Mouse (Mus musculus): ENCODE data around the gene Tmc4. TPM values are rescaled to one million over a fixed set of nuclear protein-coding genes. Genes with fewer than 3 reads are reported as not detected.
A peak's percentile ranks its signal among the peaks of the same experiment; 100 is the strongest.

The Tmc4 gene
- total and polyA plus RNA-seq, 3 experiments, result 9.3 to 18.2 (median 12.5) TPM

DNA sequence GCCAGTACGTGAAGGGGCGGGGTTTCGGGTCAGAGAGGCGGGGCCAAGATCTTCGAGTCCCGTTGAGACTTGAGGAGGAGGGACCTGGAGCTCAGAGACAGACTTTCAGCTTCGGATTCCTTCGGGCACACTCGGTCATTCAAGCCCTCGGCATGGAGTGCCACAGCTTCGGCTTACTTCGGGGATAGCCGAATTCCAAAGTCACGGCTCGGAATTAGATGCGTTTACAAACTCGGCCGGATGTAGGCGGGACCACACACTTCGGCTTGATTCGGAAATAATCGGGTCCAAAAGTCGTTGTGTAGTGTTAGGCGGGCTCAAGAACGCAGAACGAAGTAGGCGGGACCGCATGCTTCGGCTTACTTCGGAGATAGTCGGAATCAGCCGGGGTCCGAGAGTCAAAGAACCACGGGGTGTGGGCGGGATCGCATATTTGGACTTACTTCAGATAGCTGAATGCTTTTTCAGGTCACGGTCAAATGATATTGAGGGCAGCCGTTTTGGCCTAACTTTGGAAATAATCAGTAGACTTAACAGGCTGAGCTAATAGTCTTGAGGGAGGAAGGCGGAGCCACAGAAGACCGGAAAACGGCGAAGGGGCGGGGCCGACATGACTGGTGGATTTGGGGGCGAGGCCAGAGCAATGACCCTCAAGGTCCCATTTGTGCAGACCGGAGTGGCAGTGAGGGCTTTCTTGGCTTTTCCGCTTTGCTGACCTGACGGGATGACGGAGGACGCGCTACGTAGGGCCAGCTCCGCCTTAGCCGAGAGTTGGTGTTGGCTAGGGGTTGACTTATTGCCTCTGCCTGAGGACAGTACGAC is 15.8 kb upstream of the Tmc4 start, which contains the start of gene Mboat7:
TSS of gene Mboat7 (minus strand) at position 537 of the 822 bp plus-strand sequence.
- peak; percentile 98 for DNase-seq

DNA sequence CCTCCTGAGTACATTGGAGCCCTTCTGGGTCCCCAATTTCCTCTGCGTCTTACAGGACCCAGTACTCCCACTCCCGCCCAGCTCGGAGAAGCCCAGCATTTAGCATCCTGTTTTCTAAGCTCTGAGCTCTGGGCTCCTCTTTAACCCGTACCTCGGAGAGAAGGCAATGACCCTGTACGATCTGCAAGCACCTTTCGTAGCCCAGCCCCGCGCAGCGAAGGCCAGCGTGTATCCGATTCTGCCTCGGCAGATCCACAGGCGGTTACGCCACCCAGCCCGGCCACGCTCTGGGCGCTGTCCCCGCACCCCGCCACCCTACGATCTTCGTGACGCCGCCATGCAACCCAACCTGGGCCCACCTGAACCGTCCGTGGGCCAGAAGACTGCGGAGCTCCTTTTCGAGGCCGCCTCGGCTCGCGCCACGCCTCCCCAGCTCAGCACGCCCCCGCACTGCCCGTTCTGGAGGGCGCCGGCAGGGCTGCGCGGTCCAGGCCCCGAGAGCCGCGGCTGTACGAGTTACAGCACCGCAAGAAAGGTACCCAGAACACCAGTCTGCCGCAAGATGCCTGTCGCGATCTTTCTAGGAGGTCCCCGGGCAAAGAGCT is 15.1 kb upstream of the Tmc4 start, which contains the start of gene Tsen34:
TSS of gene Tsen34 (plus strand) at position 482 of the 605 bp plus-strand sequence.
- DNase-seq, result no peak

DNA sequence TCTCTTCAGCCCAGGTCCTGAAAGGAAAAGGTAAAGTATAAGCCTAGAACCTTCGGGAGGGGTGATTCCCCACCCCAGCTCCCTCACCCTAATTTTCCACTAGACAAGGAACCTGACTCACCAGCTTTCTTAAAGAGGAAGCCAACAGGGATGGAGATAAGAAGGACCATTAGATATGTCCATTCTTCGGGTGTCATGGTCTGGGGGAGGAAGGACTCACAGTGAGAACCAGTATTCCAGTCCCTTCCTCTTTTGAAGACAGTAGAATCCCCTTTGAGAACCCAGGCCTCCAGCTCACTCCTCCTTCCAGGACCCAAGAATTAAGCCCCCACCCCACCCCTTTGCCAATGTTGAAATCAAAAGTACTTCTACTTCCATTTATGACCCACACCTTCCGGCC is 14.6 kb upstream of the Tmc4 start:
- no peak for DNase-seq

DNA sequence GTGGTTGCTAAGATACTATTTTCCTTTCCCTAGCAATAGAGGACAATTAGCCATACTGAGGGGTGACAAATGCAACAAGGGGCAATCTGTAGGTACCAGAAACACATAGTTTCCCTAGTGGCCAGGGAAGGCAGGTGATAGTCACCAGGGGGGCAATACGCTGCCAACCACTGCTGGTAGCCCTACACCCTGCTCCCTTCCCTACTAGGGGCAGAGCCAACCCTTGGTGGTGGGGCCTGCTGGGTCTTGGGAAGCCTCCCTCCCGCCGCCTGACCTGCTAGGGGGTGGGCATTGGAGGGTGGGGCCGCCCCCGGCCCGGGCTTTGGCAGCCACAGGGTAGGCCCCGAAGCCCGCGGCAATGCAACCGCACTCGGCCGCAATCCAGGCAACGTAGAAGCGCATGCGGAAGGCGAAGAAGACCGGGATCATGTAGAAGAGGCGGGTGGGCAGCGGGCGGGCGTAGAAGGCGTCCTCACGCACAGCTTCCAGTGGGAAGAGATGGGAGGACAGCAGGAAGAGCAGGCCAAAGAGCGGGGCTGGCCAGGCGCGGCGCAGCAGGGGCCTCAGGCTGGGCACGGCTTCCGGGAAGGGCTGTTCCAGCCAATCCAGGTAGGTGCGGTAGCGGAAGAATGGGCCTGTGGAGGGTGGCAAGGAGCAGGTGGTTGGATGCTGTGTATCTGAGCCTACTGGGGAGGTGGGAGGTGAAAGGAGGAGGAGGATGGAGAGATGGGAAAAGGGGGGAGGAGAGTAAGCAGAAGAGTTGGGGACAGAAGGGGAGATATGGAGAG is 8.2 kb upstream of the Tmc4 start:
- no peak for DNase-seq

DNA sequence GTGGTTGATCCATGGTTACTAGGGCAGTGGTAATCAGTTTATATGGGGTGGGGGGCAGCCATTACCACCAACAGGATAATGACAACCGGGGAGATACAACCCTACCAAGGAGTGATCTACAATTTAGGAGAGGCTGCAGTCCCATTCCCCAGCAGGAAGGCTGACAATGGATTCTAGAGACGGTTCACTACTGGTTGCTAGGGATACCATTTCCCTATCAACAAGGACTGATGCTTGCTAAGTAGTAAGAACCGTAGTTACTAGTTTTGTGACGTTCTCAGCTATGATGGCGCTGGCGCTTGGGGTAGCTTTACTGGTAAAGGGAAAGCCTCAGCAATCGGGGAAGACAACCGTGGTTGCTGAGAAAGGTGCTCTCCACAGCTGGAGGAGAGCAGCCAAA is 7.3 kb upstream of the Tmc4 start:
- no peak for DNase-seq

DNA sequence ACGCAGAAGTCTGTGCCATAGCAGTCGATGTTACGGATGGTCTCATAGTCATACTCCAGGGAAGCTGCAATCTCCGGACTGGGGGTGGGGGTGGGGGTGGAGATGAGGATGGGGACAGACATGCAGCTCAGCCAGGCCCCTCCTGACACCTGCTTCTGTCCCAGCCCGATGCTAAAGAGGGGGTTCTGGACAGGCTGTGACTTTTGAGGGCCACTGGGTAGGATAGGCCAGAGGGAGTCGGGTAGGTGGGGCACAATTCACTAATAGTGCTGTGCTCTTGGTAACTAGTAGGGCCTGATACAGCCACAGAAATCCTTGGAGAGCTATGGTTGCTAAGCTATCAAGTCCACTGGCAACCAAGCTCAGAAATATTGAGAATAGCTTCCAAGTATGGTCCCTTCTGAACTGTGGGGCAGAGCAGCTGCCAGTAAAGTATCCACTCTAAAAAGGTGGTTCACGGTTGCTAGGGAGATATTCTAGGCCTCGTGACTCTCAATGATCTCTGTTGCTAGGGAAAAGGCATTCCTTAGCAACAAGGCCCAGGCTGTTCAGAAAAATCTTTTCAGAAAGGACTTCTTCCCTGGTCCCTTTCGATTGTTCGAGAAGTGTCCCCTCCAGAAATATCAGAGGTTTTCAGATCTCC is 6.7 kb upstream of the Tmc4 start:
- no peak for DNase-seq

DNA sequence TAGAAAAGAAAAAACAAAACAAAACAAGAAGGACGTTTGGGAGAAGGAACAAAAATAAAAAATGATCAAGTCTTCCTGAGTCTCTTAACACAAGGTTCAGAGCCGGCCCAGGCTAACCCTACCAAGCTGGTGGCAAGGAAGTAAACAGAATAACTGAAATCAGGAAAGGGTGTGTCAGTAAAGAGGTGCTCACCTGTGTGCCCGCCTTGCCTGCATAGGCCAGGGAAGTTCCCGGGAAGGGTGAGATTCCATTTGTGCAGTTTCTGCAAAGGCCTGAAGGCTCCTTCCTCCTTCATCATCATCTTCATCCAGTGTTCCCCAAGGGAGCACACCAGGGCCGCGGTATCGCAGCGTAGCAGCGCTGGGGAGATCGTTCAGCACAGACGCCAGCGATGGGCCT is 982 bp downstream of the Tmc4 start:
- DNase-seq, result no peak

DNA sequence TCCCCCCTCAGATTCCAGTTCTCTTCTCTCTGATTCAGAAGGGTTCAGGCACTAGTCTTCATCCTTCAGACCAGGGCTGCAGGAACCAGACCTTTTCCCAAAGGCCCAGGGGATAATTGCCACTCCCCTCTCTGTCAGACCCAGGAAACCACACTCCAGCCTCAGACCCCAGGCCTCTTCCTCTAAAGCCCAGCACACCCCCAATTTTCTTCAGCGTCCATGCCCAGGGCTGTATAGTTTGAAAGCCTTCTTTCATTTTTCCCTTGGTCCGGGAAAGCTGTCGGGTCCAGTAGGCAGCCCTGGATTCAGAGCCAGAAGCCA is 2.2 kb downstream of the Tmc4 start:
- no peak for DNase-seq

DNA sequence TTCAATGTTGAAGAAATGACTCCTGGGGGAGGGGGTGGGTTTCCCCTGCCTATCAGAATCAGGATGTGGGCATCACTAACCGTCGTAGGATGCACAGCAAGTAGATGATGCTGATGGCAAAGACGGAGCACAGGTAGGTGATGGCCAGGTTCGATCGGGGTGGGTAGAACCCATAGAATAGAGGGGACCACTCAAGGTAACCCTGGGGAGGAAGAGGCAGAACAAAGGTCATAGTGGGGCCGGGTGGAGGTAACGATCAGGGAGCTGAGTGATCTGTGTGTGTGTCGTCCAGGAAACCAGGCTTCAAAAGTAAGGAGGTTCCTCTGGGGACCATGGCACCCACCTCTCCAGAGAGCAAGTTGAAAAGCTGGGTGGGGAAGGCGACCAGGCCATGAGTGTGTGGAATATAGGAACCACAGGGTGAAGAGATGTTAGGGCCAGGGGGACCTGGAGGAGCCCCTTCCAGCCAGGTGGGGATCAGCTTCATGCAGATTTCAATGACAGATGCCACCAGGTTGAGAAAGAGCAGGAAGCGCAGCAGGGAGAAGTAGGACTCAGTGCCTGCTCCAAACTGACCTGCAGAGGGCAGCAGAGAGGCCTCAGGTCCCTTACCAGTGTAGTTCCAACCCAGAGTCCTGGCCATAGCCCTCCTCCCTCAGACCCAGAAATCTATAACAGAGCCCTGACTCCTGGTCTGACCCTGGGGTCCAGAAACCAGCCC is 2.7 kb downstream of the Tmc4 start:
- DNase-seq, result peak; percentile 82

DNA sequence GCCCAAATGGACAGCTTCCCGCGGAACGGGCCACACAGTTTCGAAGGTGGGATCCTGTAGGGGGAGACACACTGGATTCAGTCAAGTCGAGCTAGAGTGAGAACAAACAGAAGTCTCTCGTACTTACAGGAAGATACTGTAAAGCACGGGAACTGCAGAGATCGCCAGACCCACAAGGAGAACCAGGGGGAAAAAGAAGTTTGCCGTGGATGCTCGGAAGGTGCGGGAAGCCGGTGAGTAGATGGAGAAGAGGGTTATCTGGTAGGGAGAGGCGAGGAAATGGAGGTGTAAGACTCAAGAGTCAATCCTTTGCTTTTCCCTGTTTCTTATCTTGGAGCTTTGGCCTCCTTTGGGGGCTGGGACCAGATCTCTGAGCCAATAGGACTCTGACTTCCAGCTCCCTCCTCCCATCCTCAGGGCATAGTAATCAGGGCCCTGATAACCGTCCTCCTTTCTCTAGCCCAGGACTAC is 10.4 kb downstream of the Tmc4 start:
- peak; percentile 57 for DNase-seq

DNA sequence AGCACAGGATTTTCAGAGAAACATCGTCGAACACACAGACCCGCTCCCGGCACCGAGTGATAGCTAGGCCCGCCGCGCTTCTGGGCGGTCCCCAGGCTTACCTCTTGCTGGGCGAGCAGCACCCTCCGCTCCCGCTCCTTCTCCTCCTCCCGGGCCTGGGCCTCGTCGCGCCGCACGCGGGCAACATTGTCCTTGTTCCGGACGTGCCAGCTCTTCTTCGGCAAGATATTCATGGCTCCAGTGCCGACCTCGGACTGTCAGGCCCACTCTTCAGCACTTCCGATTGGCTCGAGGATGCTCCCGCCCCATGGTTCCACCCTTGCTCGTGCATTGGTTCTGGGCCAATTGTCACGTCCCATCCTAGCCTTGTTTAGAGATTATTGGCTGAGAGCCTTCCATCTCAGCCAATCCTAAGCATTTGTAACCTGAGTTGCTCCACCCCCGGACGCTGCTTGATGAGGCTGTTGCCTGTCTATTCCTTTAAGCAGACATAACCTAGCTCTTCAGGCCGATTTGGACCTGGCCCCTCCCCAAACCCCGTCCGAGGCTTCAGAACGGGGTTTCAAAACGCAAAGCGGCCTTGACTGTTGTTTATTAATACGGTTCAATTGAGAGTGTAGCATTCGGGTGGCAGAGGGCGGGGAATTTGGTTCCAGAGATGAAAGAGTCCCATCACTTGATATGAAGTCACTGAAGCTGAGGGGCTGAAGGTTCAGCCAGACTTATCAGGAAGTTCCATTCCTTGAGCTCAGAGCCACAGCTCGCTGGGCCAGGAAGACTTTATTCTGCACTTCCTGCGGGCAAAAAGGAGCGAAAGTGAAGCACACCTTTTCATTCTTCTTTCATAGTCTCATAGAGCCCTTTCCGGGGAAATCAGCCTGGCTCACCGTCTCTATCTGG is 11.9 kb downstream of the Tmc4 start, which contains the start of gene Leng1:
TSS of gene Leng1 (minus strand) at position 626 of the 900 bp plus-strand sequence.
- peak; percentile 98 for DNase-seq

DNA sequence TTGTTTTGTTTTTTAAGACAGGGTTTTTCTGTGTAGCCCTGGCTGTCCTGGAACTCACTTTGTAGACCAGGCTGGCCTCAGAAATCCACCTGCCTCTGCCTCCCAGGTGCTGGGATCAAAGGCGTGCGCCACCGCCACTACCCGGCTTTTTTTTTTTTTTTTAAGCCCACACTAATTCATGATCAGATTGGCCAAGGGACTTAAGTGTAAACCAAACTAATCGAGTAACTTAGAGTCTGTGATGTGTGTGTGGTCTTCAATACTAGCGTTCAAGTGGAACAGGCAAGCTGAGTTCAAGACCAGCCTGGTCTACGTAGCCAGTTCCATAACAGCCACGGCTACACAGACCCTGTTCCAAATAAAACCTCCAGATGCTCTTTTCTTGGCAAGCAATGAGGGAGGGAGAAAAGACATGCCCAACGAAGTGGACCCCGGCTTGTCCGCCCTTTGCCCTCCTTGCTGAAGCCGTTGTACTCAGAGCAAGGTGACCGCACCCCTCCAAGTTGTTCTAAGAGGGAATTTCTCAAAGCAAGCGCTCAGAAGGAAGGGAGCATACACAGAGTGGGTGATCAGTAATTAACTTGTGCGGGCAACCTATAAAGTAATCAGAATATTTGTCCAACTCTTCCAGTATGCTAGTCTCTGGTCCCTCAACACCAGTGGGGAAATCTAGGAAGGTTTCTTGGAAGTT is 12.7 kb downstream of the Tmc4 start:
- DNase-seq, result no peak

DNA sequence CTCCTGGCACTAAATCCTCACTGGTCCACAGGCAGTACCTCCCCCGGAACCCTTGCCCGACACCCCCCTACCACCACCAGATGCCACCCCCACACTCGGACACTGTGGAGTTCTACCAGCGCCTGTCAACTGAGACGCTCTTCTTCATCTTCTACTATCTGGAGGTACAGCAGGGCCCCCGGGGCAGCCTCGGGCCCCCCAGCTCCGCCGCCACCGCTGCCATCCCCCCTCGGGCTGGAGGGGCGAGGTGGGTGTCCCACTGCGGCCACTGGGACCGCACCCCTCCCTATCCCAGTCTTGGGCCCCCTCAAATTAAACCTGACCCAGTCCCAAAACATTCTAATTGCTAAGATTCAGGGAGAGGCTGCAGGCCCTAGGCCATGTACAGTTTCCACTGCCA is 18.8 kb downstream of the Tmc4 start:
- DNase-seq, result no peak

DNA sequence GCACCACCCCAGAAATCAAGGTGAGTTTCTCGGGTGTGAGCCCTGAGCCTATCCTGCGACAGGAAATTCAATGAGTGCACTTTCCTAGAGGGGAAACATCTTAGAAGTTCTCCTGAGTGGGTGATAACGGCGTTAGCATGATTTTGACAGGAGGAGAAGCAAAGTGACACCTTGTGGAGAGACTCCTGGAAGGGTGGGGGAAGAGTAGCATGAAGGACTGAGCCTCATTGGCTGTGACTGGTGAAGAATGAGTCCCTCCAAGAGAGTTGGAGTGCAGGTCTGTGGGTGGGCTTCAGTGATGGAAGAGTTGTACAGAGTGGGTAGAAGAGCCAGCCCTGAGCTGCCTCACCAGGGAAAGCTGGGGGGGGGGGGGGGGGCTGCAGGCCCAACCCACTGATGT is 20.4 kb downstream of the Tmc4 start:
- DNase-seq, result no peak

DNA sequence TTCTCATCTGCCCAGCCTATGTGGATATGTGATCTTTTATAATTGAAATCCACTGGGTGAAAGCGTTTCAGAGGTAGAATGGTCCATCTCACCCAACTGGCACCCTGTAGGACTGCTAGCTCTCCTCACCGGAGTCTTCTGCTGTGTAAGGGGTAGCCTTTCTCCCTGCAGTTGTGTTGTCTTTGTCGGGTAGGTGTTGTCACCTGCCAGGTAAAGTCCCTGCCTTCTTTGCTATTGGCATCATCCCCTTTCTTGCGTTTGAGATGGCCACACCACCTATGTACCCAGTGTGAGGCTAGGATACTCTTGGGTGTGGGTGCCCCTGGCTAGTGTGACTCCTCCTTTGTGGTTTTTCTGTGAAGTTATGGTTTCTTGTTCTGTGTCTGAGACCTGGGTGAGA is 30.7 kb downstream of the Tmc4 start:
- DNase-seq, result no peak

DNA sequence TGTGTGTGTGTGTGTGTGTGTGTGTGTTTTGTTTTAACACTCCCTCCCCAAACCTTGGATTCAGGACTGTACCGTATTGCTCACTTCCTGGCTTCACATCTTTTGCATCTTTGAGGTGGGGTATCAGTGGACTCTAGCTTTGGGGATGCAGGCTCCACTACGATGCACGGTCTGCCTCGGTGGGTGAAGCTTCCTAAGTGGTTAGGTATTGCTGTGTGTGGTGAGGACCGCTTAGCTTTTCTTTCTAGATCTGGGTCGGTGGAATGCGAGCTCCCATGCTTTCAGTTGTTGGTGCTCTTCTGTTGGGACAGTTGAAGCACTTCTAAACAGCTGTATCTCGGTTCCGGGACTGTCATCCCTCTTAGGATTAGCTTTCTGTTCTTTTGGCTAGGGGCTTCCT is 31.2 kb downstream of the Tmc4 start:
- DNase-seq, result no peak

DNA sequence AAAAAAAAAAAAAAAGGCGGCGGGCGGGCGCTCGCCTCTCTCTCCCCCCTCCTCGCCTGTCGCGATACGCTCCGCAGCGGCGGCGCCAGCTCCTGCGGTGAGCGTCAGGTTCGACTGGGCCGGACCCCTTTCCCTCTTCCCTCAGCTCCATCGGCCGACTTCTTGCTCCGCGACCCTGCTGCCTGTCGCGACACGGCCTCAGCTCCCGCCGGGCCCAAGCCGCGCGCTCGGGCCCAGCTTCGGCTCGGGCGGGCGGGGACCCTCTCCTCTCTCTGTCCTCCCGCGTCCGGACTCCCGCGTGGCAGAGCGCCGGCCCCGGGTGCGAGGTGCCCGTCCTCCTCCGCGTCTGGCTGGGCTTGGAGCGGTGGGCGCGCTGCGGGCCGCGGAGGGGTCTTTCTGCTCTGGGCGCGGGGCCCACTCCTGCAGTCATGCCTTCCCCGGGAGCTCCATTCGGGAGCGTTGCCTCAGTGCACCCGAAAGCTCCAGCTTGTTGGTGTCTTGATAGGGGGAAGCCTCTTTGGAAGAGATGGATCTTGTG is 31.8 kb downstream of the Tmc4 start:
- DNase-seq, result no peak

DNA sequence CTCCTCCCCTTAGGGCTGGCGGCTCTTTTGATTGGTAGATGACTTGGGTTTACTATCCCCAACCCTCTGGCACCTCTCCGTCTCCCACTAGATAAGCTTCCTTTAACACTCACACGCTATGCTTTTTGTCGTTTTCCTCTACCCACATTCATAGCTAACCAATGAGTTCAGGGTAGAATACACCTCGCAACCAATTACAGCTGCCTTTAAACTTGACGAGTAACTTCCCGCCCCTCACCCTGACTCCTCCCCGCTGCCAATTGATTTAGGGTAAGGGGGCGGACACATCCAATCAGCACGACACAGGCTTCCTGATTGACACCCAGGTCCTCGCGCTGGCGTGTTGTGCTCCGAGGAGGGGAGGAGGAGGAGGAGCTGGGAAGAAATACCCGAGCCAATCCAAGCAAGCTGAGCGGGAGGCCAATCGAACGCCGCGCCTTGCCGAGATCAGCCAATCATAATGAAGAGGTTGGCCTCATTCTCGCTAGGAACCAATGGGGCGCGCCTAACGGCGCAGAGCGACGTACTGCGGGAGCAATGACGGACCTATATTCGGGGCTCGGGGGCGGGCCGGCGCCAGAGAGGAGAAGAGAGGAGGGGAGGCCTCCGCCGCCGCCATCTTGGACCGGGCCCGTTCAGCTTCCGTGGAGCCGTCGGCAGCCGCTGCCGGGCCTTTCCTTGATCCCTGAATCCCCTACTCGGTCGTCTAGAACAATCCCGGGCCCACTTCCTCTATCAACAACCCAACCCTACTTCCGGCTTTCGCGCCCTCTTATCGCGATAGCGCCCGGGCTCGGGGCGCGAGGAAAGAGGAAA is 32.5 kb downstream of the Tmc4 start, which contains the start of gene Cnot3:
TSS of gene Cnot3 (plus strand) at position 597 of the 816 bp plus-strand sequence.
- DNase-seq, result peak; percentile 99

DNA sequence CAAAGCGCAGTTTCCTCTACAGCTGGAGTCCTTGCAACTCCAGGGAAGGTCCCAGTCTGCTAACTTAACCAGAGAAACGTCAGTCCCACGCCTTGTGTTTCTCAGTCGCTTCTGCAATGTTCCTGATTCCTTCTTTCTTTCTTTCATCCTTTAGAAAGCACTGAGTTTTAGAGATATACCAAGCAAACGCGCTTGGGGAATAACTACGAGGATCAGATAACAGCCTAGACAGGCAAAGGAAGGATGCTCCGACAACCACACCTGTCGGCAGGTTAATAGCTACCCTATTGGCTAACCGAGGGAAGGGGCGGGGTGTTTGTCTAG is 33.0 kb downstream of the Tmc4 start:
- DNase-seq, result no peak

Measured in adrenal gland, adult 2 months (tissue).